Mouse (Mus musculus) spleen, adult 2 months (tissue): ENCODE measurements around the gene Mall.

Source experiments
- CTCF ChIP-seq: fragments of 200-500 bp; IDR thresholded peaks from 2 replicates; pipeline ENCODE4 v1.5.1; 2011; ENCODE audit warnings: mild to moderate bottlenecking, inconsistent platforms; ENCODE audit not compliant: insufficient read depth, insufficient read length, insufficient replicate concordance; ENCODE audit errors: extremely low read depth
- POLR2A ChIP-seq: fragments of 200-500 bp; IDR thresholded peaks from 2 replicates; pipeline ENCODE4 v1.6.1; 2011; ENCODE audit warnings: low read depth, low read length, inconsistent platforms

- TF ChIP-seq POLR2A: no peak
- no peak for TF ChIP-seq CTCF
Observed at GRCm38 (mm10) chr2:127714726-127715125, 15.0 kb downstream of the Mall start.
